Mouse (Mus musculus) erythroblast, embryonic 14.5 days (primary cell): ENCODE measurements around the gene Uckl1. TPM values are rescaled to one million over a fixed set of nuclear protein-coding genes. Genes with fewer than 3 reads are reported as not detected.

Source experiments
- H3K27me3 ChIP-seq: 2 replicates; pipeline ENCODE4 v1.6.1; 2012; ENCODE audit warnings: inconsistent platforms; ENCODE audit not compliant: control insufficient read depth
- H3K36me3 ChIP-seq: 2 replicates; pipeline ENCODE4 v1.6.1; 2012; ENCODE audit warnings: mild to moderate bottlenecking, inconsistent platforms; ENCODE audit not compliant: control insufficient read depth
- H3K4me1 ChIP-seq: 2 replicates; pipeline ENCODE4 v1.6.1; 2012; ENCODE audit warnings: inconsistent platforms; ENCODE audit not compliant: control insufficient read depth
- H3K4me3 ChIP-seq: replicated peaks from 2 replicates; pipeline ENCODE3; 2012; ENCODE audit warnings: moderate library complexity, mild to moderate bottlenecking, inconsistent platforms
- H3K9me3 ChIP-seq: 2 replicates; pipeline ENCODE4 v1.6.1; 2012; ENCODE audit warnings: low read length, inconsistent platforms, mixed read lengths; ENCODE audit not compliant: control insufficient read depth
- GATA1 ChIP-seq: IDR thresholded peaks from 2 replicates; pipeline ENCODE4 v1.6.1; 2012; ENCODE audit warnings: low read length, inconsistent platforms, mixed read lengths
- TAL1 ChIP-seq: IDR thresholded peaks from 3 replicates; pipeline ENCODE4 v1.6.1; 2012; ENCODE audit warnings: low read length, inconsistent platforms, mixed read lengths
- polyA plus RNA-seq: library from polyadenylated mRNA; stranded (reverse); fragments of >175 nt; gene quantifications from 2 replicates; pipeline ENCODE4 v1.2.3, GENCODE M21; 2012

Gene Uckl1
- polyA plus RNA-seq, 1 experiment = 1.5 TPM

- TF ChIP-seq TAL1 (no peak), GATA1 (0 out of 2 replicates have a peak, but pooled peaks have one; percentile 6)
- H3K36me3 ChIP-seq = peaks cover 40% of the 10 kb centered on the region
- H3K4me3 ChIP-seq = peak overlapping the region; percentile 43
- H3K9me3 ChIP-seq = no peaks in the 10 kb centered on the region
- H3K27me3 ChIP-seq = no peaks in the 10 kb centered on the region
- H3K4me1 ChIP-seq = peaks cover 98% of the 10 kb centered on the region
Measured at GRCm38 (mm10) chr2:181577981-181578581, 6.6 kb downstream of the Uckl1 start.

GRCm38 (mm10) chr2:181577126-181577525 lies 7.6 kb downstream of the Uckl1 start:
- Histone ChIP-seq H3K27me3 (no peaks in the 10 kb centered on the region), H3K4me1 (peaks cover 96% of the 10 kb centered on the region), H3K4me3 (no peak overlapping the region), H3K36me3 (peaks cover 48% of the 10 kb centered on the region), H3K9me3 (no peaks in the 10 kb centered on the region)
- TF ChIP-seq GATA1 (no peak), TAL1 (no peak)

DNA sequence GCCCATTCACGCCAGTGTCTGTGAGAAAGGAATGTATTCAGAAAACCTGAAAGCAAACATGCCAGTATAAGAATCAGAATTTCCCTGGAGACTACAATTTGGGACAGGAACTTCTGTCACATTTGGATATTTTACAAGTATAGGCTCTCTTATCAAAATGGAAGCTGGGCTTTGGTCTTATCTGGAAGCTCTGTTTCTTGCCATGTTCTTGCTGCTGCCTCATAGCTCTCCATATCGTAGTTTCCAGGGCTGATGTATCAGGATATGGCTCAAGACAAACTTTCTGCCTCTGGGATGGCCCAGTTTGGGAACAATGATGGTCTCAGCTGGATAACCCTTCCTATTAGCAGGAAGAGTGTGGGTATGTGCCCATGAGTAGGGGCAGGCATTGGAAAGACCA lies 8.1 kb downstream of the Uckl1 start:
- peaks cover 96% of the 10 kb centered on the region for H3K4me1 ChIP-seq
- peaks cover 53% of the 10 kb centered on the region for H3K36me3 ChIP-seq
- TF ChIP-seq TAL1 (no peak), GATA1 (no peak)
- H3K4me3 ChIP-seq = no peak overlapping the region
- H3K27me3 ChIP-seq = no peaks in the 10 kb centered on the region
- no peaks in the 10 kb centered on the region for H3K9me3 ChIP-seq

DNA sequence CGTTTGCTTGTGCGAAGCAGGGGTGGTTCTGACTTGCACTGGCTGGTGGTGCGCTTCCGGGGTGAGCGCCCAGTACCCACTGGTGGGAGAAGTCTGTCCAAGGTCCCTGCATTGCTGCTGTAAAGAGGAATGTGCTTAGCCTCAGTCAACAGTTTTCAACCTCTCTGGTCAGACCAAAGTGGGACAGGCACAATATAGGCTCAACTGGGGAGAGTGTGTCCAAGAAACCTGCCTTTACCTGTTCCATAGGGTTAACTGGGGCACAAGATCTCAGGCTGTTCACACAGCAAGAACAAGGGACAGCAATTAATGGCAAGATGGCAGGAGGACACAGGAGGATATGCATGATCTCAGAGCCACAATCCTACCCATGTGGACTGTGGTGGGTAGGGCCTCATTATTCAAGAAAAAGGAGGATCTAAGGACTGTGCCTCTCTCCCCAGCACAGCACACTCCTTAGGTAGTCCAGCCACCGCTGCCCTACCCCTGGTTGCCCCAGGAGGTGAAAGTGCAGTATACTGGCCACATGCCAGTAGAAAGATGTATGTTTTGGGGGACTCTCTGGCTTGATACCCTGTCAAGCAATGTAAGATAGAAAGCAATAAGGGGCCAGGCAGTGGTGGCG lies 9.7 kb downstream of the Uckl1 start:
- no peak overlapping the region for H3K4me3 ChIP-seq
- no peaks in the 10 kb centered on the region for H3K27me3 ChIP-seq
- TF ChIP-seq TAL1 = no peak
- no peak for TF ChIP-seq GATA1
- H3K4me1 ChIP-seq = peaks cover 96% of the 10 kb centered on the region
- H3K9me3 ChIP-seq = no peaks in the 10 kb centered on the region
- peaks cover 62% of the 10 kb centered on the region for H3K36me3 ChIP-seq

DNA sequence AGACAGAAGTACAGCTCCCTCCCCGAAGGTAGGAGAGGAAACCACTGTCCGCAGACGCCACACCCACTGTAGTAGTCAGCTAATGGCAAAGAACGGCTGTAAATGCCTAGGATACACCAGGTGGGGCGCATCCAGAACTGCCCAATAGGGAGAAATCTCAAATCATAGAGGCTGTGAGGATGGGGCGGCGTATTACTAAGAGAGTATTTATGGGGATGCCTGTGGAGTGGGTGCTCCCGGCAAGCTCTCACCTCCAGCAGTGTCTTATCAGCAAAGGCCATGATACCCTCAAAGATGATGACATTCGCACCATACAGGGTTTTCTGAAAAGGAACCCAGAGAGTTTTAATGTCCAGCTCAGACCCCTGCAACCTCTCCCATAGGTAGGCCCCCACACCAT lies 10.7 kb downstream of the Uckl1 start:
- Histone ChIP-seq H3K27me3 (no peaks in the 10 kb centered on the region), H3K4me1 (peaks cover 95% of the 10 kb centered on the region), H3K36me3 (peaks cover 65% of the 10 kb centered on the region), H3K9me3 (no peaks in the 10 kb centered on the region), H3K4me3 (no peak overlapping the region)
- TF ChIP-seq GATA1 (no peak), TAL1 (no peak)

DNA sequence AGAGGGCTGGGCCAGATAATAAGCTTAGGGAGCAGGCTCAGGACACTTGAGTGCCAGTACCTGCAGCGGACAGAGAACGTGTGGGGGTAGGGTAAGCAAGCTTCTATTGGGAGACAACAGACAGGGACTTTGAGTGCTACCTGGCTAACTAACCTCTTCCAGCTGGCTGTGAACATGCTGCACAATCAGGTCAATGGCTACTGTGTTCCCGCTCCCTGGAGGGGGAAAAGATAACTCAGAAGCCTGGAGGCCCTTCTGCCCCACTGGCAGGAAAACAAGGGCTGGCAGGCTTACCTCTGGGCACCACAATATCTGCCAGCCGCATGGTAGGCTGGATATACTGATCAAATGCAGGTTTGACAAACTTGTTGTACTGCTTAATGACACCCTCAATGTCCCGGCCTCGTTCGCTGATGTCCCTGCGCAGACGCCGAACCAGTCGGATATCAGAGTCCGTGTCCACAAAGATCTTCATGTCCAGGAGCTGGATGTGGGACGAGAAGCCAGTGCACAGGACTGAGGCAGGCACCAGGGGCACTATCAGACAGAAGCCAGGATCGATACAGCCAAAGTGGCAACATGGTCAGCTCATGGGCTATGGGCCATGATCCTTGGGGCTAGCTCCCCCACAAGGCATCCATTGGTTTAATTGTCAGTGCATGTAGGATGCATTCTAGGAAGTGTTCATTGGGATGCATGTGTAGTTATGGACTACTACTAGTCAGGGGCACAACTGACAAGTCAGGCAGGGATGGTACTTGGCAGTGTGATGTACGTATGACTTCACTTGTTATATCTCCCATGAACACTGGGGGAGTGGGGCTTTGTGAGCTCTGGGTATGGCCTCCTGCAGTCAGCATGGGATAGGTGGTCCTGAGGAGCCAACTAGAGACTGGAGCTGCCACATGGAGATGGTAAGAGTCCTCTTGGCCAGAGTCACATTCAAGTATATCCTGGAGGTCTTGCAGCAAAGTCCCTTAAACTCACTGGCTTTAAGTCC lies 11.5 kb downstream of the Uckl1 start:
- Histone ChIP-seq H3K27me3 (no peaks in the 10 kb centered on the region), H3K4me3 (no peak overlapping the region), H3K9me3 (no peaks in the 10 kb centered on the region), H3K36me3 (peaks cover 58% of the 10 kb centered on the region), H3K4me1 (peaks cover 95% of the 10 kb centered on the region)
- TF ChIP-seq GATA1 (no peak), TAL1 (no peak)

DNA sequence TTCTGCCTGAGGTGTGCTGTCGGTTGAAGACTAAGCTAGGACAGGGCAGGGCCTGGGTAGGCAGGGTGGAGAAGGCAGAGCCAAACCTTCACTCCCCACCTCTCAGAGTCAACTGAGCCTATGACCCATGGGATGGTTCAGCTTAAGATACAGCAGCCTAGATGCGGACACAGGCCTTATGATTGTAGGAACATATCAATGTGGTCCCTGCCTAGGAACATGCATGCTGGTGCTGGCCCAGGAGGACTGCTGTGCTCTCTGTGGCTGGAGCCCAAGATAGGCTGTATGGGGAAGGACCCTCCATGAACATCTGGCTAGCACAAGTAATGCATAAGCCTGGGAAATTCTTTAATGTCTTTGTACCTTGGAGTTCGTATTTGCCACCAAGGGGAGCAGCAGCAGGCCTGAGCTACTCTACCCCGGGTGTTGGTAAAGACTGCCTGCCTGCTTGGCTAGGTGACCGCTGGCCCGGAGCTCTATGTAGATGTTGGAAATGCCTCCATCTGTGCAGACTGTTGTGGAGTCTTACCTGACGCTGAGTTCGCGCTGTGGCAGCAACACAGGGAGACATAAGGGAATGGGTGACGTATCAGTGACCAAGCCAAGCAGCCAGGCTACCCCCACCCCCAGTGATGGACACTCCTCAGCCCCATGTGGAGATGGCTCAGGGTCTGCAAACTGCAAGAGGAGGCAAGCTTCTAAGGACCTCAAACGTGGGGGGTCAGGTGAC lies 12.6 kb downstream of the Uckl1 start:
- H3K36me3 ChIP-seq = peaks cover 58% of the 10 kb centered on the region
- H3K4me1 ChIP-seq = peaks cover 88% of the 10 kb centered on the region

DNA sequence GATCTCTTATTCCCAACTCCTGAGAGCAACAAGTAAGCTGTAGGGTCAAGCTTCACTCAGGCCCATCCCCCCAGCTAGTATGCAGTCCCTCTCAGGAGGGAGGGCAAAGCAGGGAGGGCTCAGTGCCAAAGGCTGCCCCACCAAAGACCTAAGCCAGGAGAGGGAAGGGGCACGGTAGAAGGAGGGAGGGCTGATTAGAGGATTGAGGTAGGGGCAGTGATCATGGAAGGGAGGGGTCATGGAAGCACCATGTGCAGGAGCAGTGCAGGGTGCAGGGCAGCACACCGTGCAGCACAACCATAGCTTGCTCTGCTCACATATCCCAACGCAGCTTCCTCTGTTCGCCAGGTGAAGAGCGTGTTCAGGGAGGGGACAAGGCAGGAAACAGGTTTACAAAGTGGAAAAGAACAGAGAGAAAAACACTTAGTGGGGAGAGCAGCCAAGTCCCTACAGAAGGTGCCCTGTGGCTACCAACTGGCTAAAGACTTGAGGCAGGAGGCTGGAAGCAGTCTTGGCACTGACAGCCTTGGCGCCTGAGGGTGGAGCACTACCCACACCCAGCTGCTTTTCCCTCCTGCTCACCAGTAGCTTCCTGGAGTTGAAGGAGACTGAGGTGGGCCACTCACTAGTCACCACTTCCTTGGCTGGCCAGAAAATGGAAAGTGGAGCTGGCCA lies 13.6 kb downstream of the Uckl1 start:
- H3K36me3 ChIP-seq = peaks cover 58% of the 10 kb centered on the region
- H3K4me3 ChIP-seq = no peak overlapping the region
- peaks cover 78% of the 10 kb centered on the region for H3K4me1 ChIP-seq
- H3K9me3 ChIP-seq = no peaks in the 10 kb centered on the region
- TF ChIP-seq TAL1 (no peak), GATA1 (no peak)
- no peaks in the 10 kb centered on the region for H3K27me3 ChIP-seq

More for the DNA sequence above, 12.6 kb downstream of the Uckl1 start:
- H3K27me3 ChIP-seq = no peaks in the 10 kb centered on the region
- no peak overlapping the region for H3K4me3 ChIP-seq
- TF ChIP-seq TAL1 (no peak), GATA1 (no peak)
- no peaks in the 10 kb centered on the region for H3K9me3 ChIP-seq
